Mouse (Mus musculus): ENCODE measurements around the gene Zfp12. TPM values are rescaled to one million over a fixed set of nuclear protein-coding genes. Genes with fewer than 3 reads are reported as not detected.

Gene Zfp12
- 18.7 and 18.8 TPM in 2 replicates for polyA plus RNA-seq (2012; rRNA removed)

DNA sequence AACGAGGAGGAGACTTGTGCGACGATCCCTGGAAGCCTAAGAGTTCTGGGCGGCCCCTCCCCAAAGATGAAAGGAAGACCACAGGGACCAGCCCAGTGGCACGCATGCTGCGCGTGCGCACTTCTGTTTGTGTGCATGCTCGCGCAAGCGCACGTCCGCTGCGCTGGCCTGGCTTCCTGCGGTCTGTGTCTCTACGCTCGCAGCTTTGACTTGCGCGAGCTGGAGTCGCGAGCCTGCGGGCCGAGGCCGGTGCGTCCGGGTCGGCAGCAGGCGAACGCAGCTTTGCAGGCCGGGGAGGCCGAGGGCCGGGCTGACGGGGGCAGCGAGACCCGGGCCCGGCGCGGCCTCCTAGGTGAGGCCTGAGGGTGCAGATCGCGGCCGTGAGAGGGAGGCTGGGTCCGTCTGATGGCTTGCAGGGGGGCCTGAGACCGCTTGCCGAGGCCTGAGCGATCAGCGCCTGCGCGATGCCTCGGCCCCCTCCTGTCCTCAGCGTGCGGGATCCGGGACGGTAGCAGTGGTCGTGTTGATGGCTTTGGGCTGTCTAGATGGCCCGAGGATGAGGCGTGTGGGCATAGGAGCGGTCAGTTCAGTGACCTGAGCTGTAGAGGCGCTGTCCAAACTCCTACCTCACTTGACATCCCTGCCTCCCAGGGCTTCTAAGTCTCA, at the start of gene Zfp12:
TSS of gene Zfp12 (plus strand) at position 136 of the 666 bp plus-strand sequence.

DNA sequence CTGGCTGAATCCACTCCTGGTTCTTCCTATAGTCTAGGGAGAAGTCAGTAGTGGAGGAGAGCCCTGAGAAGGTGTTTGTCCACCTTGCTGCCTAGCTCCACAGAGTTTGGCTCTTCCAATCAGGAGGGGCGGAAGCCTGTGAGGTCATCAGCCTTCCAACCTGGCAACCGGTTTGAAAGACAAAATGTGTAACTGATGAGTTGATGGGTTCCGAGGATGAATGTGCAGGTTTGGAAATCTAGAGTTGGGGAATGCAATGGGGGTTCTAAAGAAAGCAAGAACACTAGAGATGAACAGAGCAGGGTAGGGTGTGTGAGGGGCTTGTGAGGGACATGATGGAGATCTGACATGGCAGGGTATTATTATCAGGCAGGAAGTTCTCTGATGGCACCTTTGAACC, 8.2 kb upstream of the Zfp12 start, which contains the start of gene Spdye4a:
TSS of gene Spdye4a (minus strand) at position 101 of the 400 bp plus-strand sequence.

DNA sequence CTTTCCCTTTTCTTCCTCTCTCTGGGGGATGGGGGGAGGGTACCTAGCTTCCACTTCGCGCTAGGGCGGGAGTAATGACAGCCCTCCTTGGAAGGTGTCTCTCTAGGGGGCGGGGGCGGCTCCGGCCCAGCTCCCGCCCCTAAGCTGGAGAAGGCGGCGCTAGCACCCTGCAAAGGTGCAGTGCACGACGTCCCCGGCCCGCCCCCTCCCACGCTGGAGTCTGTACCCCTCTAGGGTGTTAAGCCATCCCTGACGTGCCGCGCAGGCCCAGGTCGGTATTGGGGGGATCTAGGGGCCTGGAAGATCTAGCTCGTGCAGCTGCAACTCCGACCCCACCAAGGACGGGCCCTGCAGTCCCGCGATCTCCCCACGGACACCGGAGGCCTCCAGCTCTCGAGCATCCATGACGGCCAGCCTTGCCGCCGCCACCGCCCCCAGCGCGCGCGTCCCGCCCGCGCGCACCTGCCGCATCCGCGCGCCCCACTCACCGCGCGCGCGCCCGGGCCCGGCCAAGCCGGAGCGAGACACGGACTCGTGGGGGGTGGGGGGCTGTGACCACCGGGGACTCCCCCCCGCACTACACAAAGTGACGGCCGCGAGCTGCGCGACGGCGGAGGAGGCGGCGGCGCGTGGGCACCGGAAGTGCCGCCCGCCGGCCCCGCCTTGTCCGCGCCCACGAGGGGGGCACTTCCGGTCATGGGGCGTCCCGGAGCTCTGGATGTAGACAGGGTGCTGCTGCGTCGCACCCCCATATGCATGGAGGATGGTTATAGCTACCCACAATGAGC, 34.6 kb downstream of the Zfp12 start, which contains the start of gene Zfp316:
TSS of gene Zfp316 (minus strand) at position 660 of the 788 bp plus-strand sequence.

DNA sequence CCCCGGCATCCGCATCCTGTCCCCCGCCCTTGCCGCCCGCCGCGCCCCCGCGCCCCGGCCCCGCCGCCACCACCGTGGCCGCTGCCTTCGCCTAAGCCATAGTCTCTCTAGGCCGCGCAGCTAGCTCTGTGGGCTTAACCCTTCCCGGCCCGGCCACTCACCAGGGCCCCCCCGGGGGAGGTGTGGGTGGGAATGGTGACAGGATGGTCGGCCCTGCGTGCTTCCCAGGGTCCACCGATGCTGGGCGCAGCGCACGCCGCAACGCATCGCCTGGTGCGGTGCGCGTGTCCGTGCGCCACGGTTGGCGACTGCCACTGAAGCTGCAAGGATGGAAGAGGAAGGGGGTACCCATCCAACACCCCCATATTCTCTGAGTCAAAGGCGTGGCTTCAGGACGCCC, 58.4 kb downstream of the Zfp12 start, which contains the start of gene Zfp853:
TSS of gene Zfp853 (minus strand) at position 220 of the 400 bp plus-strand sequence.

Other genes with a start within 250 kb of the Zfp12 start
- gene Rnf216, start 122.2 kb upstream of the Zfp12 start, polyA plus RNA-seq (2012; rRNA removed) = 36.6 and 44.6 TPM in 2 replicates
- gene Olfr718-ps1, start 87.6 kb upstream of the Zfp12 start, polyA plus RNA-seq (2012; rRNA removed) = not detected in 2 replicates
- gene Rbak, start 54.4 kb upstream of the Zfp12 start, polyA plus RNA-seq (2012; rRNA removed) = 6.7 and 7.1 TPM in 2 replicates
- not detected in 2 replicates for gene Spdye4b, start 54.1 kb upstream of the Zfp12 start, polyA plus RNA-seq (2012; rRNA removed)
- gene Spdye4a, start 8.3 kb upstream of the Zfp12 start, polyA plus RNA-seq (2012; rRNA removed) = not detected in 2 replicates
- 27.4 and 42.8 TPM in 2 replicates for gene Zfp316, start 34.9 kb downstream of the Zfp12 start, polyA plus RNA-seq (2012; rRNA removed)
- 9.9 and 10.5 TPM in 2 replicates for gene Zfp853, start 58.5 kb downstream of the Zfp12 start, polyA plus RNA-seq (2012; rRNA removed)
- 35.0 and 36.6 TPM in 2 replicates for gene E130309D02Rik, start 80.2 kb downstream of the Zfp12 start, polyA plus RNA-seq (2012; rRNA removed)
- gene Zdhhc4, start 94.1 kb downstream of the Zfp12 start, polyA plus RNA-seq (2012; rRNA removed) = 81.3 and 94.8 TPM in 2 replicates
- gene Grid2ip, start 122.2 kb downstream of the Zfp12 start, polyA plus RNA-seq (2012; rRNA removed) = 0.15 and 0.36 TPM in 2 replicates
- 227 and 240 TPM in 2 replicates for gene Kdelr2, start 168.7 kb downstream of the Zfp12 start, polyA plus RNA-seq (2012; rRNA removed)
- 18.2 and 23.2 TPM in 2 replicates for gene Daglb, start 229.4 kb downstream of the Zfp12 start, polyA plus RNA-seq (2012; rRNA removed)